ENCODE assay signal across 10 mouse cellular contexts in genomic region chr5:134235111-134235510, GRCm38 (mm10). TPM values are rescaled to one million over a fixed set of nuclear protein-coding genes. Genes with fewer than 3 reads are reported as not detected.
DNase-seq lines count a peak whose midpoint lies in the region; ATAC-seq and TF ChIP-seq lines count a peak whose summit lies in the region.
"Had no signal": no experiment of that assay in that cellular context is flagged by ENCODE, and none has a peak within 500 bp of the region (broad histone marks: within the 10 kb centered on the region; RNA-seq: fewer than 3 reads in every experiment).

No protein-coding gene starts in this region.

- H3K9ac ChIP-seq in hindbrain, embryonic 14.5 days = no peak overlapping the region
- H3K9ac ChIP-seq in limb, embryonic 14.5 days (ENCODE audit: low read depth, low read length, severe bottlenecking) = no peak overlapping the region

- H3K36me3 ChIP-seq in hindbrain, embryonic 14.5 days (replicated peaks; ENCODE audit: control insufficient read depth, insufficient read depth) = peaks cover 49% of the 10 kb centered on the region
- H3K36me3 ChIP-seq in limb, embryonic 14.5 days (ENCODE audit: control insufficient read depth, insufficient read depth, low read length) = peaks cover 43% of the 10 kb centered on the region

- H3K4me2 ChIP-seq in hindbrain, embryonic 14.5 days (replicated peaks) = no peak overlapping the region
- no peak overlapping the region for H3K4me2 ChIP-seq in limb, embryonic 14.5 days (replicated peaks; ENCODE audit: low read depth, low read length, severe bottlenecking)

- H3K4me3 ChIP-seq in hindbrain, embryonic 14.5 days (replicated peaks; ENCODE audit: low read length) = no peak overlapping the region
- no peak overlapping the region for H3K4me3 ChIP-seq in limb, embryonic 14.5 days (replicated peaks; ENCODE audit: low read length)
- H3K4me3 ChIP-seq: megakaryocyte, embryonic 14.5 days had no signal

- no peaks in the 10 kb centered on the region for H3K9me3 ChIP-seq in hindbrain, embryonic 14.5 days (ENCODE audit: control insufficient read depth, low read length)
- no peaks in the 10 kb centered on the region for H3K9me3 ChIP-seq in limb, embryonic 14.5 days (ENCODE audit: control insufficient read depth, low read length)
- H3K9me3 ChIP-seq: megakaryocyte, embryonic 14.5 days had no signal

- WGBS in hindbrain, embryonic 14.5 days = 40% methylated on average over 6 of the region's 6 CpGs
- 13% methylated on average over 6 of the region's 6 CpGs for WGBS in limb, embryonic 14.5 days

- no peaks in the 10 kb centered on the region; the same call in 1 of the 2 replicates for H3K4me1 ChIP-seq in hindbrain, embryonic 14.5 days (replicated peaks; ENCODE audit: control insufficient read depth, insufficient read depth, low read length)
- H3K4me1 ChIP-seq in limb, embryonic 14.5 days (ENCODE audit: control insufficient read depth, insufficient read depth, low read length) = peaks cover 27% of the 10 kb centered on the region

- TF ChIP-seq POLR2A in limb, embryonic 14.5 days (IDR thresholded peaks at IDR 0.05; ENCODE audit: borderline replicate concordance, extremely low read depth, insufficient read depth, insufficient read length) = no peak

- H3K27me3 ChIP-seq in hindbrain, embryonic 14.5 days (ENCODE audit: control insufficient read depth, insufficient read depth, low read length) = no peaks in the 10 kb centered on the region
- H3K27me3 ChIP-seq in limb, embryonic 14.5 days (ENCODE audit: control insufficient read depth, insufficient read depth, low read length) = no peaks in the 10 kb centered on the region
- H3K27me3 ChIP-seq: CH12.LX; megakaryocyte, embryonic 14.5 days had no signal

- ATAC-seq in cerebellum, adult (ENCODE audit: insufficient number of reproducible peaks, low FRiP score, low TSS enrichment) = no peak
- ATAC-seq in hindbrain, embryonic 14.5 days (ENCODE audit: low FRiP score) = no peak
- peak; percentile 69; the same call in 1 of the 2 replicates for ATAC-seq in limb, embryonic 14.5 days (ENCODE audit: low FRiP score, low read depth)
- no peak for ATAC-seq in erythroid progenitor cell, adult 5-6 weeks (replicated peaks; ENCODE audit: low FRiP score, poor library complexity, severe bottlenecking)

- peak; percentile 52 to 68 for DNase-seq in cerebellum, postnatal 14 days
- peak; percentile 66 for DNase-seq in retina, postnatal 1 day
- no peak for DNase-seq in retina, embryonic 14.5 days (ENCODE audit: low spot score)
- DNase-seq in hindbrain, embryonic 14.5 days (ENCODE audit: low spot score) = no peak
- DNase-seq in limb, embryonic 14.5 days (ENCODE audit: low spot score) = peak; percentile 76
- no peak for DNase-seq in testis, postnatal 14 days (ENCODE audit: low spot score)

- peak overlapping the region; percentile 26; the same call in 1 of the 2 replicates for H3K27ac ChIP-seq in hindbrain, embryonic 14.5 days
- H3K27ac ChIP-seq in limb, embryonic 14.5 days (replicated peaks; ENCODE audit: low read depth, low read length) = peak overlapping the region; percentile 58

RNA-seq across cellular contexts. Expression of gene Ncf1, which starts 5.7 kb away (rescaled TPM):
- 2.3 and 2.6 TPM in 2 replicates for polyA plus RNA-seq in hindbrain, embryonic 14.5 days (2014; fragmentation: Nextera tagmentation; extraction: Ambion mirVana)
- polyA plus RNA-seq in limb, embryonic 14.5 days (2012; rRNA removed) = 8.4 and 8.8 TPM in 2 replicates
- 8.3 and 10.2 TPM in 2 replicates for polyA plus RNA-seq in limb, embryonic 14.5 days (2014; fragmentation: Nextera tagmentation; extraction: Ambion mirVana)
- 44.0 and 44.4 TPM in 2 replicates for total RNA-seq in erythroid progenitor cell, adult 5-6 weeks (2015; ENCODE audit: low replicate concordance)
- total RNA-seq in erythroid progenitor cell, adult 5-6 weeks (2017; ENCODE audit: low replicate concordance) = 23.7 and 42.1 TPM in 2 replicates

RNA-seq across cellular contexts. Expression of gene Gtf2ird2, which starts 51.3 kb away (rescaled TPM):
- 11.6 and 13.5 TPM in 2 replicates for polyA plus RNA-seq in hindbrain, embryonic 14.5 days (2014; fragmentation: Nextera tagmentation; extraction: Ambion mirVana)
- 14.8 and 15.8 TPM in 2 replicates for polyA plus RNA-seq in limb, embryonic 14.5 days (2012; rRNA removed)
- polyA plus RNA-seq in limb, embryonic 14.5 days (2014; fragmentation: Nextera tagmentation; extraction: Ambion mirVana) = 7.9 and 8.5 TPM in 2 replicates
- 1.3 TPM in 1 of 2 replicates, not detected in the other for total RNA-seq in erythroid progenitor cell, adult 5-6 weeks (2015; ENCODE audit: low replicate concordance)
- total RNA-seq in erythroid progenitor cell, adult 5-6 weeks (2017; ENCODE audit: low replicate concordance) = 0.53 and 2.7 TPM in 2 replicates

RNA-seq across cellular contexts. Expression of gene Rcc1l, which starts 58.5 kb away (rescaled TPM):
- polyA plus RNA-seq in hindbrain, embryonic 14.5 days (2014; fragmentation: Nextera tagmentation; extraction: Ambion mirVana) = 16.6 and 17.5 TPM in 2 replicates
- 24.7 and 26.4 TPM in 2 replicates for polyA plus RNA-seq in limb, embryonic 14.5 days (2012; rRNA removed)
- 30.1 and 30.4 TPM in 2 replicates for polyA plus RNA-seq in limb, embryonic 14.5 days (2014; fragmentation: Nextera tagmentation; extraction: Ambion mirVana)
- 6.7 TPM in 1 of 2 replicates, not detected in the other for total RNA-seq in erythroid progenitor cell, adult 5-6 weeks (2015; ENCODE audit: low replicate concordance)
- total RNA-seq in erythroid progenitor cell, adult 5-6 weeks (2017; ENCODE audit: low replicate concordance) = 3.2 TPM in 1 of 2 replicates, not detected in the other

Comparison
In these comparisons a context has a peak if more than half of its experiments do, and no peak if none do; other contexts are left out.
1. DNase-seq: peak in cerebellum, postnatal 14 days (2 of 2), retina, postnatal 1 day (single experiment) and limb, embryonic 14.5 days (single experiment); none in retina, embryonic 14.5 days (single experiment), hindbrain, embryonic 14.5 days (single experiment) and testis, postnatal 14 days (single experiment).